Mouse (Mus musculus) heart, embryonic 14.5 days (tissue): Measurements from ENCODE around the gene Serp2. TPM values are rescaled to one million over a fixed set of nuclear protein-coding genes. Genes with fewer than 3 reads are reported as not detected.

ENCODE experiments used
- ATAC-seq: fragments of 200-750 bp; cut with Nextera tagmentation; 2 replicates; pipeline ENCODE4 v1.8.0; 2017; ENCODE audit warnings: low read depth, moderate TSS enrichment; ENCODE audit not compliant: insufficient number of reproducible peaks, insufficient read depth, low FRiP score
- H3K27ac ChIP-seq, 2 experiments: fragments of 200-500 bp in 1 of 2; fragments of 300-500 bp in 1 of 2; sonication (generic) in 1 of 2; replicated peaks in 1 of 2; 2 replicates each; pipeline ENCODE4 v1.5.1; 2012 to 2014; ENCODE audit warnings: low read depth in 2 of 2, low read length in 2 of 2, control low read depth in 1 of 2, mild to moderate bottlenecking in 1 of 2, mixed read lengths in 1 of 2; ENCODE audit not compliant: control insufficient read depth in 1 of 2, insufficient read depth in 1 of 2
- H3K27me3 ChIP-seq: fragments of 300-500 bp; sonication (generic); 2 replicates; pipeline ENCODE4 v1.6.1; 2014; ENCODE audit warnings: mild to moderate bottlenecking, low read length, control low read depth; ENCODE audit not compliant: control insufficient read depth, insufficient read depth
- H3K36me3 ChIP-seq: fragments of 300-500 bp; sonication (generic); 2 replicates; pipeline ENCODE4 v1.6.1; 2014; ENCODE audit warnings: mild to moderate bottlenecking, control low read depth, low read length, mixed read lengths; ENCODE audit not compliant: control insufficient read depth, insufficient read depth
- H3K4me1 ChIP-seq, 2 experiments: fragments of 200-500 bp in 1 of 2; fragments of 300-500 bp in 1 of 2; sonication (generic) in 1 of 2; 2 replicates each; pipeline ENCODE4 v1.6.1; 2012 to 2014; ENCODE audit warnings: low read length in 2 of 2, control low read depth in 1 of 2, mixed read lengths in 1 of 2; ENCODE audit not compliant: control insufficient read depth in 2 of 2, insufficient read depth in 2 of 2
- H3K4me2 ChIP-seq: fragments of 300-500 bp; sonication (generic); 2 replicates; pipeline ENCODE4 v1.6.1; 2014; ENCODE audit warnings: mild to moderate bottlenecking, low read length
- H3K4me3 ChIP-seq, 2 experiments: fragments of 200-500 bp in 1 of 2; fragments of 300-500 bp in 1 of 2; sonication (generic) in 1 of 2; 2 replicates each; pipeline ENCODE4 v1.5.1; 2012 to 2014; ENCODE audit warnings: low read length in 2 of 2, mild to moderate bottlenecking in 2 of 2, control low read depth in 1 of 2, low read depth in 1 of 2, moderate library complexity in 1 of 2; ENCODE audit not compliant: control insufficient read depth in 1 of 2, insufficient read depth in 1 of 2
- H3K9ac ChIP-seq: fragments of 300-500 bp; sonication (generic); 2 replicates; pipeline ENCODE4 v1.6.1; 2014; ENCODE audit warnings: mild to moderate bottlenecking, low read length
- H3K9me3 ChIP-seq: fragments of 300-500 bp; sonication (generic); 2 replicates; pipeline ENCODE4 v1.6.1; 2016; ENCODE audit warnings: low read length, control low read depth; ENCODE audit not compliant: control insufficient read depth
- WGBS: fragments of 180-500 bp; shearing (Covaris S2); extraction: QIAGEN DNeasy Blood & Tissue Kit; methylation state at CpG from one replicate; pipeline ENCODE4 v1.1.7; 2014; 5-methylcytosine and 5-hydroxymethylcytosine counted together
- polyA plus RNA-seq: library from polyadenylated mRNA; unstranded; fragments of >200 nt; fragmentation: Nextera tagmentation; extraction: Ambion mirVana; gene quantifications from 2 replicates; pipeline ENCODE4 v1.2.1, GENCODE M21; 2014

The Serp2 gene
- polyA plus RNA-seq, result 9.2 and 9.5 TPM in 2 replicates

- 11% methylated on average over 16 of the region's 17 CpGs for WGBS
- ATAC-seq, result no peak
- H3K4me1 ChIP-seq, result peaks cover 15 to 17% of the 10 kb centered on the region in 2 experiments
Observed at GRCm38 (mm10) chr14:76556852-76557208, at the start of gene Serp2. TSS of gene Serp2 (minus strand) at chr14:76556889.

GRCm38 (mm10) chr14:76605931-76606534 is 49.3 kb upstream of the Serp2 start:
- no peak overlapping the region for H3K27ac ChIP-seq
- no peak overlapping the region for H3K4me3 ChIP-seq
- ATAC-seq, result no peak
- WGBS, result 74% methylated on average over 13 of the region's 13 CpGs
- peaks cover 8 to 13% of the 10 kb centered on the region in 2 experiments; a peak in 3 of 4 replicates for H3K4me1 ChIP-seq
- no peaks in the 10 kb centered on the region for H3K27me3 ChIP-seq
- H3K9ac ChIP-seq, result no peak overlapping the region
- H3K36me3 ChIP-seq, result no peaks in the 10 kb centered on the region
- H3K4me2 ChIP-seq, result no peak overlapping the region
- no peaks in the 10 kb centered on the region for H3K9me3 ChIP-seq

More at GRCm38 (mm10) chr14:76556852-76557208, at the start of gene Serp2:
- no peaks in the 10 kb centered on the region for H3K9me3 ChIP-seq
- H3K9ac ChIP-seq, result peak within 1 kb of the TSS; percentile 78
- peak within 1 kb of the TSS; percentile 97 for H3K4me2 ChIP-seq
- H3K36me3 ChIP-seq, result no peaks in the 10 kb centered on the region
- H3K27me3 ChIP-seq, result no peaks in the 10 kb centered on the region
- H3K4me3 ChIP-seq, result peak within 1 kb of the TSS; percentile 57 to 67
- peak within 1 kb of the TSS; percentile 47 to 67; a peak in 3 of 4 replicates for H3K27ac ChIP-seq

DNA sequence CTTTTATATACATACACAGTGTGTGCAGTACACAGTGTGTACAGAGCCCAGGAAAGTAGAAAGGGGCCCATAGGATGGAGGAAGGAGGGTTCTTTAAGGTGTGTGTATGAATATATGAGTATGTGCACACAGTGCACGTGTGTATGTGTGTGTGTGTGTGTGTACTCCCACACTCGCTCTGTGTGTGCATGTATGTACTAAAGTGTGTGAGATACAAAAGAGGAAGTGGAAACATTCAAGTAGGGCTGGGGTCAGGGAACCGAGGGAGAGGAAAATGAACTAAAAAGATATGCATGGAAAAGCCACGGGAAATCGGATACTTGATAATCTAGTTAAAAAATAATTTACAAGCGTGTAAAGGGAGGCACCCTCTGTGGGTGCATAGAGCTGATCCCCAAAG is 47.3 kb upstream of the Serp2 start:
- WGBS, result 72% methylated on average over 6 of the region's 6 CpGs

GRCm38 (mm10) chr14:76601654-76602053 is 45.0 kb upstream of the Serp2 start:
- H3K4me3 ChIP-seq, result no peak overlapping the region
- no peak overlapping the region for H3K4me2 ChIP-seq
- peaks cover 15 to 19% of the 10 kb centered on the region in 2 experiments for H3K4me1 ChIP-seq
- ATAC-seq, result no peak
- H3K27ac ChIP-seq, result no peak overlapping the region
- H3K36me3 ChIP-seq, result no peaks in the 10 kb centered on the region
- H3K9me3 ChIP-seq, result no peaks in the 10 kb centered on the region
- no peaks in the 10 kb centered on the region for H3K27me3 ChIP-seq
- H3K9ac ChIP-seq, result no peak overlapping the region
- WGBS, result 85% methylated on average over 4 of the region's 4 CpGs

More for the DNA sequence above, 47.3 kb upstream of the Serp2 start:
- Histone ChIP-seq H3K9me3 (no peaks in the 10 kb centered on the region), H3K4me1 (peaks cover 9 to 10% of the 10 kb centered on the region in 2 experiments), H3K27me3 (no peaks in the 10 kb centered on the region), H3K4me3 (no peak overlapping the region), H3K36me3 (no peaks in the 10 kb centered on the region), H3K4me2 (no peak overlapping the region), H3K27ac (no peak overlapping the region), H3K9ac (no peak overlapping the region)
- no peak for ATAC-seq

- no peak overlapping the region for H3K4me3 ChIP-seq
- no peaks in the 10 kb centered on the region for H3K27me3 ChIP-seq
- ATAC-seq, result no peak
- H3K36me3 ChIP-seq, result no peaks in the 10 kb centered on the region
- 81% methylated on average over 3 of the region's 3 CpGs for WGBS
- H3K4me1 ChIP-seq, result peaks cover 15 to 19% of the 10 kb centered on the region in 2 experiments
- no peak overlapping the region for H3K4me2 ChIP-seq
- no peak overlapping the region for H3K9ac ChIP-seq
- no peak overlapping the region for H3K27ac ChIP-seq
- H3K9me3 ChIP-seq, result no peaks in the 10 kb centered on the region
Observed at GRCm38 (mm10) chr14:76600391-76600790, 43.7 kb upstream of the Serp2 start.

GRCm38 (mm10) chr14:76599706-76600105 is 43.0 kb upstream of the Serp2 start:
- Histone ChIP-seq H3K27ac (no peak overlapping the region), H3K36me3 (no peaks in the 10 kb centered on the region), H3K9me3 (no peaks in the 10 kb centered on the region), H3K4me1 (peaks cover 14 to 24% of the 10 kb centered on the region in 2 experiments), H3K27me3 (no peaks in the 10 kb centered on the region), H3K4me3 (no peak overlapping the region), H3K4me2 (0 out of 2 replicates have a peak overlapping the region, but pooled peaks have one; percentile 65), H3K9ac (no peak overlapping the region)
- WGBS, result 26% methylated on average over 4 of the region's 4 CpGs
- ATAC-seq, result no peak

DNA sequence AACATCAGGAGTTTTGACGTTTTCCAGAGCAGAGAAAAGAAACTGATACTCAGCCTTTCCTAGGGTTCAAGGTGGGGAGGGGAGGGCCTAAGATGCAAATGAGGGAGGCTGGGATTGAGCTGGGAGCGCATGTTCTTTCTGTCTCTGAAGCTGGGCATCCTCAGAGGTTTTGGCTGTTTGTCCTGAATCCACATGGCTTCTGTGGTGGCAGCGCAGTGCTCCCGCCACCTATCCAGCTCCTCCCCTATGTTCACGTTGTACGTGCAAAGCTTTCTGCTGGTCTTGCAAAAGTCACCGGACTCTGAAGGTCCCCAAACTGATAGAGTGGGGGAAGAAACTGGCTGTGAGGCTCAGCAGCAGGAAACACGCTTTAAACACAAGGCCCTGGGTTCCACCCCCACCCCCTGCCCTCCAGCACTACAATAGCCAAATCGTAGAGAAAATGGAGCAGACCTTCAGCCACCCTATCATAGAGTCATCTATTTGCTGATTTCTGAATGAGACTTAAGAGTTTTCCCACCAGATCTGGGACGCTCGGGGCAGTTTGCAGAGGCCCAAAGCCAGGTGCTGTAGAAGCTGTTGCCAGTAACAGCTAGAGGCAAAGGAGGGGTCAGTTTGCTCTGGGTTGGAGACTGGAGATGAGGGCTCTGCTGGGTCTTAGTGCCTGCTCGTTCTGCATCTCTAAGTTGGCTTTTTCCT is 42.0 kb upstream of the Serp2 start:
- Histone ChIP-seq H3K4me2 (peak overlapping the region; percentile 65), H3K27ac (peak overlapping the region; percentile 56 to 67), H3K36me3 (no peaks in the 10 kb centered on the region), H3K27me3 (no peaks in the 10 kb centered on the region), H3K4me1 (peaks cover 16 to 28% of the 10 kb centered on the region in 2 experiments), H3K4me3 (peak overlapping the region; percentile 22 to 30), H3K9ac (peak overlapping the region; percentile 63), H3K9me3 (no peaks in the 10 kb centered on the region)
- peak; percentile 59; the same call in 1 of the 2 replicates for ATAC-seq
- 2% methylated on average over 12 of the region's 12 CpGs for WGBS
